Mouse (Mus musculus) limb, embryonic 11.5 days (tissue): ENCODE results near the gene Il21r. TPM values are rescaled to one million over a fixed set of nuclear protein-coding genes. Genes with fewer than 3 reads are reported as not detected.

Source experiments
- ATAC-seq: fragments of 200-750 bp; cut with Nextera tagmentation; 2 replicates; pipeline ENCODE4 v1.8.0; 2017; ENCODE audit warnings: low read depth; ENCODE audit not compliant: insufficient number of reproducible peaks, low FRiP score, low TSS enrichment
- DNase-seq: peaks from one replicate; pipeline ENCODE4 v3.0.0-alpha.2; 2015; ENCODE audit warnings: low spot score
- H3K27ac ChIP-seq: fragments of 300-500 bp; sonication (generic); replicated peaks from 2 replicates; pipeline ENCODE4 v1.5.1; 2014; ENCODE audit warnings: low read depth, mild to moderate bottlenecking, low read length
- H3K27me3 ChIP-seq: fragments of 300-500 bp; sonication (generic); 2 replicates; pipeline ENCODE4 v1.6.1; 2014; ENCODE audit warnings: mild to moderate bottlenecking, low read length, mixed read lengths; ENCODE audit not compliant: control insufficient read depth, insufficient read depth
- H3K36me3 ChIP-seq: fragments of 300-500 bp; sonication (generic); 2 replicates; pipeline ENCODE4 v1.6.1; 2014; ENCODE audit warnings: mild to moderate bottlenecking, low read length, moderate library complexity, mixed read lengths; ENCODE audit not compliant: control insufficient read depth, insufficient read depth
- H3K4me1 ChIP-seq: fragments of 300-500 bp; sonication (generic); 2 replicates; pipeline ENCODE4 v1.6.1; 2014; ENCODE audit warnings: low read length, mixed read lengths; ENCODE audit not compliant: control insufficient read depth, insufficient read depth
- H3K4me2 ChIP-seq: fragments of 300-500 bp; sonication (generic); 2 replicates; pipeline ENCODE4 v1.6.1; 2014; ENCODE audit warnings: low read depth, mild to moderate bottlenecking, moderate library complexity; ENCODE audit not compliant: severe bottlenecking
- H3K4me3 ChIP-seq: fragments of 300-500 bp; sonication (generic); 2 replicates; pipeline ENCODE4 v1.5.1; 2014; ENCODE audit warnings: low read depth, low read length
- H3K9ac ChIP-seq: fragments of 300-500 bp; sonication (generic); 2 replicates; pipeline ENCODE4 v1.6.1; 2014; ENCODE audit warnings: mild to moderate bottlenecking, low read length
- H3K9me3 ChIP-seq: fragments of 300-500 bp; sonication (generic); 2 replicates; pipeline ENCODE4 v1.6.1; 2016; ENCODE audit warnings: low read length; ENCODE audit not compliant: control insufficient read depth
- WGBS: fragments of 180-500 bp; shearing (Covaris S2); extraction: QIAGEN DNeasy Blood & Tissue Kit; methylation state at CpG from one replicate; pipeline ENCODE4 v1.1.7; 2014; 5-methylcytosine and 5-hydroxymethylcytosine counted together
- polyA plus RNA-seq: library from polyadenylated mRNA; unstranded; fragments of >200 nt; fragmentation: Nextera tagmentation; extraction: Ambion mirVana; gene quantifications from 2 replicates; pipeline ENCODE4 v1.2.1, GENCODE M21; 2014

The Il21r gene
- polyA plus RNA-seq, 1 experiment from 2014 or later = 0.20 TPM

DNA sequence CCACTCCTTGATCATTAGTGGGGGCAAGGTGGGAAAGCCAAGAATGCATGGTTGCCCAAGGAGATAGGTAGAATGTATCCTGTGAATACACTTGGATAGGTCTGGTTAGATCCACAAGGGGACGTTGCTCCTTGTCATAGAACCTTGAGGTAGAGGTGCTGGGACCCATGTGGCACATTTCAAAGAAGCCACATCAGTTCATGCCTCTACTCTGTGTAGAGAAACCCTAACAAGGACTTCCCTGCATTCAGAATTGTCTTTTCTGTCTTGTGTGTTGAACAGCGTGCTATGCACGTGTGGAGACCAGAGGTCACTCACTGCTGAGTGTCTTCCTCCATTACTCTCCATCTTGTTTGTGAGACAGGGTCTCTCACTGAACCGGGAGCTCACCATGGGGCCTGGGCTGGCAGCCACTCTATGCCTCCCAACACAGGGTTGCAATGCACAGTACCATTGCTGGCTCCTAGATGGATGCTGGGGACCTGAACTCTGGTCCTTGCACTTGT is 5.0 kb downstream of the Il21r start:
- WGBS = 88% methylated on average over 4 of the region's 4 CpGs
- Histone ChIP-seq H3K27ac (no peak overlapping the region), H3K36me3 (no peaks in the 10 kb centered on the region), H3K9me3 (no peaks in the 10 kb centered on the region), H3K9ac (no peak overlapping the region), H3K4me3 (no peak overlapping the region), H3K4me2 (no peak overlapping the region), H3K4me1 (no peaks in the 10 kb centered on the region), H3K27me3 (no peaks in the 10 kb centered on the region)
- no peak for ATAC-seq
- no peak for DNase-seq

GRCm38 (mm10) chr7:125613579-125613978 is 10.3 kb downstream of the Il21r start:
- ATAC-seq (no peak), DNase-seq (no peak)
- H3K4me2 ChIP-seq = no peak overlapping the region
- no peaks in the 10 kb centered on the region for H3K27me3 ChIP-seq
- no peak overlapping the region for H3K9ac ChIP-seq
- no peak overlapping the region for H3K27ac ChIP-seq
- no peaks in the 10 kb centered on the region for H3K9me3 ChIP-seq
- H3K4me1 ChIP-seq = no peaks in the 10 kb centered on the region
- no peaks in the 10 kb centered on the region for H3K36me3 ChIP-seq
- WGBS = 69% methylated on average over 5 of the region's 5 CpGs
- H3K4me3 ChIP-seq = no peak overlapping the region

DNA sequence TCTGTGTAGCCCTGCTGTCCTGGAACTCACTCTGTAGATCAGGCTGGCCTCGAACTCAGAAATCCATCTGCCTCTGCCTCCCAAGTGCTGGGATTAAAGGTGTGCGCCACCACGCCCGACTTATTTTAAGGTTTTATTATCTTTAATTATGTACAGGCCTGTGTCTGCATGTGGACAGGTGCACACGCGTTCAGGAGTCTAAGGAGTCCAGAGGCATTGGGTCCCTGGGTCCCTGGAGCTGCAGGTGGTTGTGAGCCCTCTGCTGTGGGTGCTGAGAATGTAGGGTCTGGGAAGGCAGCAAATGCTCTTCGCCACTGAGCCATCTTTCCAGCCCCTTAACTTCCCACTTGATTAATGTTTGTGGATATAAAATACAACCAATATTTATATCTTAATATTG is 12.2 kb downstream of the Il21r start:
- no peak overlapping the region for H3K4me3 ChIP-seq
- no peak for DNase-seq
- WGBS = 88% methylated on average over 7 of the region's 7 CpGs

GRCm38 (mm10) chr7:125618016-125618415 is 14.8 kb downstream of the Il21r start:
- 83% methylated on average over 7 of the region's 7 CpGs for WGBS
- H3K9me3 ChIP-seq = no peaks in the 10 kb centered on the region

More for the DNA sequence above, 12.2 kb downstream of the Il21r start:
- no peak overlapping the region for H3K4me2 ChIP-seq
- no peak overlapping the region for H3K9ac ChIP-seq
- no peaks in the 10 kb centered on the region for H3K9me3 ChIP-seq
- no peaks in the 10 kb centered on the region for H3K27me3 ChIP-seq
- no peaks in the 10 kb centered on the region for H3K36me3 ChIP-seq
- H3K4me1 ChIP-seq = no peaks in the 10 kb centered on the region
- no peak for ATAC-seq
- H3K27ac ChIP-seq = no peak overlapping the region

GRCm38 (mm10) chr7:125620077-125620476 is 16.8 kb downstream of the Il21r start:
- H3K4me2 ChIP-seq = no peak overlapping the region
- H3K9me3 ChIP-seq = no peaks in the 10 kb centered on the region
- no peak overlapping the region for H3K9ac ChIP-seq
- no peak overlapping the region for H3K4me3 ChIP-seq
- DNase-seq = no peak
- H3K36me3 ChIP-seq = no peaks in the 10 kb centered on the region; the same call in 1 of the 2 replicates
- no peak for ATAC-seq
- WGBS = 73% methylated on average over 4 of the region's 4 CpGs
- no peaks in the 10 kb centered on the region for H3K4me1 ChIP-seq
- H3K27me3 ChIP-seq = no peaks in the 10 kb centered on the region
- H3K27ac ChIP-seq = no peak overlapping the region

More at GRCm38 (mm10) chr7:125618016-125618415, 14.8 kb downstream of the Il21r start:
- Histone ChIP-seq H3K9ac (no peak overlapping the region), H3K4me3 (no peak overlapping the region), H3K27me3 (no peaks in the 10 kb centered on the region), H3K4me2 (no peak overlapping the region), H3K4me1 (no peaks in the 10 kb centered on the region), H3K36me3 (no peaks in the 10 kb centered on the region), H3K27ac (no peak overlapping the region)
- no peak for ATAC-seq
- DNase-seq = no peak

DNA sequence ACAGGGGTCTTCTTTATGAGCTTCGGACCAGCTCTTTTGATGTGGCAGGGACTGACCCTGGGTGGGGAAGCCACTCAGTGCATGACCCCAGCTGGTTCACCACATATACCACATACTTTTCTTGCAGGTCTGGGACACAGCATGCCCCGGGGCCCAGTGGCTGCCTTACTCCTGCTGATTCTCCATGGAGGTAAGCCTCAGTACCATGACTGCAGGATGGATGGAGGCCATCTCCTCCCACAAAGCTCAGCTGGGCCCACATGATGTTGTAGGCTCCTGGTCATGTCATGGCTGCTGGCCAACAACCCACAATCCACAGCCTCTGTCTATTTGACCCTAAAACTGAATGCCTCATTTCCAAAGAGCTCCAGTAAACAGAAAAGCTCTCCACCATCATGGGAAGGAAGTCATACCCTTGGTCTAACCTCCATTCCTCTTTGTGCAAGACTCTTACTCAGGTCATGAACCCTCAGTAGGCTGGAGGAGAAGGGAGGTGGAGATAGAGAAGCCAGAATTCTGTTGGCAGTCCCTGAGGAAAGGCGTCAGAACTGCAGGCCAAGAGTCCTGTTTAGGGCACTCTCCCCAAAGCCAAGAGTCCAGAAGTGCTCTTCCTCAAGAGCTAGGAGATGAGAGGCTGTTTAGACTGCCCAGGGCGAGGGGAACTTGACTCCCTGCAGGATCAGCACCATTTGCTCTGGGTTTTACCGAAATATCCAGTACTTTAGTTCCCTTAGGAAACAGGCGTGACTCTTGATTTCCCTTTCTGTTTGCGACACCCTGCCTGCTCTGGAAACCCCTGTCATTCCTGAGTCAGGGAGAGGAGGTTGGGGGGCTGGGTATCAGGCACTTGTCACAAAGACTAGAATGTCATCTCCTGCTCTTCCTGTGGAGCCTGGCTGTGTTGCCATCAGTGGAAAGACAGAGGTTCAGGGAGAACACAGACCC is 19.8 kb downstream of the Il21r start:
- no peak for DNase-seq
- Histone ChIP-seq H3K27ac (no peak overlapping the region), H3K27me3 (no peaks in the 10 kb centered on the region), H3K4me1 (no peaks in the 10 kb centered on the region), H3K4me3 (no peak overlapping the region), H3K9me3 (no peaks in the 10 kb centered on the region), H3K9ac (no peak overlapping the region), H3K36me3 (no peaks in the 10 kb centered on the region; the same call in 1 of the 2 replicates), H3K4me2 (no peak overlapping the region)
- ATAC-seq = no peak
- 65% methylated on average over 7 of the region's 7 CpGs for WGBS

DNA sequence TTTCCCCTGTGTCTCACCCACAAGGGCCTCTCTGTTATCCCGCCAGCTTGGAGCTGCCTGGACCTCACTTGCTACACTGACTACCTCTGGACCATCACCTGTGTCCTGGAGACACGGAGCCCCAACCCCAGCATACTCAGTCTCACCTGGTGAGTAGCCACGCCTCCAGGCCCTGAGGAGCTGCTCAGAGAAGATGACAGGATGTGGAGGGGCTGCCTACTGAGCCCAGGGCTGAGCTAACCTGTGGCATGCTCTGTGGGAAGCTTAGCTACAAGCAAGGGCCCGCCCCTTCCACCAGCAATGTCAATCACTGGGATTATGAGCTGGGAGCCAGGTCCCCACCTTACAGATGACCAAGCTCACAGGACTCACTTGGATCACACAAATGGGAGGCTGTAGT is 22.0 kb downstream of the Il21r start:
- Histone ChIP-seq H3K9me3 (no peaks in the 10 kb centered on the region), H3K9ac (no peak overlapping the region; the same call in 1 of the 2 replicates), H3K4me2 (no peak overlapping the region), H3K4me1 (no peaks in the 10 kb centered on the region), H3K4me3 (no peak overlapping the region), H3K36me3 (no peaks in the 10 kb centered on the region; the same call in 1 of the 2 replicates), H3K27me3 (no peaks in the 10 kb centered on the region), H3K27ac (no peak overlapping the region)
- DNase-seq (no peak), ATAC-seq (no peak)
- 65% methylated on average over 4 of the region's 4 CpGs for whole genome bisulfite sequencing

DNA sequence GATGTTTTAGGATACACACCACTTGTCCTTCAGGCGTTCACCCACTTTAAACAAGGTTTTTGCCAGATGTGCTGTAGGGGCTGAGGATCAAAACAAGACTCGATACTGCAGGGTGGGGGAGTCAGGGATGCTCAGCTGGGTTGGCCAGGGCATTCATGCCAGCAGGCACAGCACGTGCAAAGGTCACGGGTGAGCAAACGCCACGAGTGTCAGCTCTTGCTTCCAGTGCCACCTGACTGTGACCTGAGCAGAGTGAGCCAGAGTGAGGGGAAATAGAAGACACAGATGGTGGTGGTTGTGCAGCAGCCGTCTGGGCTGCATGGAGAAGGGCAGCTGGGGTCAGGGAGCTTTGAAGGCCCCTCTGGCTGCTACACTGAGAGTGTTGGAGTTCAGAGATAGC is 22.6 kb downstream of the Il21r start:
- Histone ChIP-seq H3K36me3 (no peaks in the 10 kb centered on the region; the same call in 1 of the 2 replicates), H3K27ac (no peak overlapping the region), H3K4me1 (no peaks in the 10 kb centered on the region), H3K4me3 (no peak overlapping the region), H3K9me3 (no peaks in the 10 kb centered on the region), H3K9ac (no peak overlapping the region), H3K4me2 (no peak overlapping the region), H3K27me3 (no peaks in the 10 kb centered on the region)
- ATAC-seq (no peak), DNase-seq (no peak)
- WGBS = 59% methylated on average over 7 of the region's 7 CpGs
